Mouse (Mus musculus) hindbrain, embryonic 16.5 days (tissue): ENCODE measurements around the gene Fibp. TPM values are rescaled to one million over a fixed set of nuclear protein-coding genes. Genes with fewer than 3 reads are reported as not detected.

Source experiments
- ATAC-seq: fragments of 200-750 bp; cut with Nextera tagmentation; 2 replicates; pipeline ENCODE4 v1.8.0; 2017; ENCODE audit warnings: moderate TSS enrichment, moderate library complexity
- H3K27ac ChIP-seq: fragments of 300-500 bp; sonication (generic); 2 replicates; pipeline ENCODE4 v1.5.1; 2014; ENCODE audit warnings: low read depth, mild to moderate bottlenecking, control low read depth, low read length, moderate library complexity
- H3K27me3 ChIP-seq: fragments of 300-500 bp; sonication (generic); replicated peaks from 2 replicates; pipeline ENCODE4 v1.6.1; 2014; ENCODE audit warnings: low read length; ENCODE audit not compliant: control insufficient read depth, insufficient read depth
- H3K36me3 ChIP-seq: fragments of 300-500 bp; sonication (generic); 2 replicates; pipeline ENCODE4 v1.6.1; 2014; ENCODE audit warnings: mild to moderate bottlenecking, low read length, moderate library complexity, mixed read lengths; ENCODE audit not compliant: control insufficient read depth, insufficient read depth
- H3K4me1 ChIP-seq: fragments of 300-500 bp; sonication (generic); 2 replicates; pipeline ENCODE4 v1.6.1; 2014; ENCODE audit warnings: low read depth, low read length; ENCODE audit not compliant: control insufficient read depth, insufficient read depth
- H3K4me2 ChIP-seq: fragments of 300-500 bp; sonication (generic); 2 replicates; pipeline ENCODE4 v1.6.1; 2014; ENCODE audit warnings: mild to moderate bottlenecking, low read length, control low read depth, moderate library complexity
- H3K4me3 ChIP-seq: fragments of 300-500 bp; sonication (generic); 2 replicates; pipeline ENCODE4 v1.5.1; 2014; ENCODE audit warnings: mild to moderate bottlenecking, low read length, control low read depth, moderate library complexity
- H3K9ac ChIP-seq: fragments of 300-500 bp; sonication (generic); 2 replicates; pipeline ENCODE4 v1.6.1; 2014; ENCODE audit warnings: low read depth, mild to moderate bottlenecking, control low read depth, low read length, moderate library complexity
- H3K9me3 ChIP-seq: fragments of 300-500 bp; sonication (generic); 2 replicates; pipeline ENCODE4 v1.6.1; 2014; ENCODE audit warnings: mild to moderate bottlenecking, low read length, moderate library complexity; ENCODE audit not compliant: control insufficient read depth
- WGBS: fragments of 180-500 bp; shearing (Covaris S2); extraction: QIAGEN DNeasy Blood & Tissue Kit; methylation state at CpG from one replicate; pipeline ENCODE4 v1.1.7; 2014; 5-methylcytosine and 5-hydroxymethylcytosine counted together
- polyA plus RNA-seq: library from polyadenylated mRNA; unstranded; fragments of >200 nt; fragmentation: Nextera tagmentation; extraction: Ambion mirVana; gene quantifications from 2 replicates; pipeline ENCODE4 v1.2.1, GENCODE M21; 2015

Fibp gene
- 147 and 153 TPM in 2 replicates for polyA plus RNA-seq

- Histone ChIP-seq H3K9me3 (no peaks in the 10 kb centered on the region), H3K4me1 (peaks cover 39% of the 10 kb centered on the region), H3K27me3 (no peaks in the 10 kb centered on the region), H3K4me2 (peak within 1 kb of the TSS; percentile 94), H3K27ac (peak within 1 kb of the TSS; percentile 79), H3K4me3 (peak within 1 kb of the TSS; percentile 73), H3K9ac (peak within 1 kb of the TSS; percentile 82), H3K36me3 (peaks cover 15% of the 10 kb centered on the region)
- peak; percentile 66 for ATAC-seq
- under 1% methylated on average over 32 of the region's 32 CpGs for WGBS
These were observed at the start of gene Fibp for GRCm38 (mm10) chr19:5460465-5460911. Fibp (plus strand) TSS chr19:5460615.

GRCm38 (mm10) chr19:5410641-5411040, 49.8 kb upstream of the Fibp start:
- H3K9ac ChIP-seq: no peak overlapping the region
- 93% methylated on average over 5 of the region's 5 CpGs for WGBS
- no peak overlapping the region for H3K4me2 ChIP-seq
- H3K36me3 ChIP-seq: no peaks in the 10 kb centered on the region
- H3K27me3 ChIP-seq: no peaks in the 10 kb centered on the region
- no peak overlapping the region for H3K27ac ChIP-seq
- H3K4me1 ChIP-seq: peaks cover 13% of the 10 kb centered on the region
- no peak for ATAC-seq
- no peak overlapping the region for H3K4me3 ChIP-seq
- no peaks in the 10 kb centered on the region for H3K9me3 ChIP-seq

GRCm38 (mm10) chr19:5411961-5412360, 48.5 kb upstream of the Fibp start:
- Histone ChIP-seq H3K27me3 (no peaks in the 10 kb centered on the region), H3K4me3 (no peak overlapping the region), H3K9ac (no peak overlapping the region), H3K27ac (no peak overlapping the region), H3K4me1 (peaks cover 10% of the 10 kb centered on the region), H3K9me3 (no peaks in the 10 kb centered on the region), H3K36me3 (no peaks in the 10 kb centered on the region), H3K4me2 (no peak overlapping the region)
- no peak for ATAC-seq
- WGBS: 59% methylated on average over 5 of the region's 5 CpGs

- WGBS: 67% methylated on average over 4 of the region's 4 CpGs
- no peak for ATAC-seq
- Histone ChIP-seq H3K27ac (no peak overlapping the region), H3K9ac (no peak overlapping the region), H3K4me3 (no peak overlapping the region), H3K4me1 (no peaks in the 10 kb centered on the region), H3K36me3 (no peaks in the 10 kb centered on the region; the same call in 1 of the 2 replicates), H3K27me3 (no peaks in the 10 kb centered on the region), H3K4me2 (no peak overlapping the region), H3K9me3 (no peaks in the 10 kb centered on the region)
These were observed 46.6 kb upstream of the Fibp start for GRCm38 (mm10) chr19:5413840-5414239.

- Histone ChIP-seq H3K36me3 (no peaks in the 10 kb centered on the region; the same call in 1 of the 2 replicates), H3K4me1 (no peaks in the 10 kb centered on the region), H3K4me2 (no peak overlapping the region), H3K27ac (no peak overlapping the region), H3K27me3 (no peaks in the 10 kb centered on the region), H3K4me3 (no peak overlapping the region), H3K9me3 (no peaks in the 10 kb centered on the region), H3K9ac (no peak overlapping the region)
- WGBS: 65% methylated on average over 2 of the region's 2 CpGs
- no peak for ATAC-seq
These were observed 45.9 kb upstream of the Fibp start for GRCm38 (mm10) chr19:5414534-5414957.

- H3K4me2 ChIP-seq: no peak overlapping the region
- peaks cover 11% of the 10 kb centered on the region for H3K36me3 ChIP-seq
- WGBS: 97% methylated on average over 7 of the region's 8 CpGs
- no peaks in the 10 kb centered on the region for H3K9me3 ChIP-seq
- no peaks in the 10 kb centered on the region for H3K27me3 ChIP-seq
- H3K4me3 ChIP-seq: no peak overlapping the region
- H3K4me1 ChIP-seq: peaks cover 18% of the 10 kb centered on the region
- H3K27ac ChIP-seq: no peak overlapping the region
- no peak for ATAC-seq
- H3K9ac ChIP-seq: no peak overlapping the region
These were observed 41.5 kb upstream of the Fibp start for GRCm38 (mm10) chr19:5418750-5419466.

- Histone ChIP-seq H3K9me3 (no peaks in the 10 kb centered on the region), H3K4me1 (peaks cover 18% of the 10 kb centered on the region), H3K9ac (no peak overlapping the region), H3K4me2 (no peak overlapping the region), H3K27ac (no peak overlapping the region), H3K4me3 (no peak overlapping the region), H3K36me3 (peaks cover 11% of the 10 kb centered on the region), H3K27me3 (no peaks in the 10 kb centered on the region)
- WGBS: 94% methylated on average over 9 of the region's 9 CpGs
- no peak for ATAC-seq
These were observed 40.8 kb upstream of the Fibp start for GRCm38 (mm10) chr19:5419630-5420029.

- peaks cover 18% of the 10 kb centered on the region for H3K4me1 ChIP-seq
- no peak overlapping the region for H3K27ac ChIP-seq
- H3K9me3 ChIP-seq: no peaks in the 10 kb centered on the region
- H3K27me3 ChIP-seq: no peaks in the 10 kb centered on the region
- peaks cover 11% of the 10 kb centered on the region for H3K36me3 ChIP-seq
- no peak for ATAC-seq
- WGBS: 93% methylated on average over 6 of the region's 6 CpGs
- no peak overlapping the region for H3K9ac ChIP-seq
- H3K4me2 ChIP-seq: no peak overlapping the region
- no peak overlapping the region for H3K4me3 ChIP-seq
These were observed 39.8 kb upstream of the Fibp start for GRCm38 (mm10) chr19:5420579-5420978.

GRCm38 (mm10) chr19:5421784-5422183, 38.6 kb upstream of the Fibp start:
- Histone ChIP-seq H3K27me3 (no peaks in the 10 kb centered on the region), H3K9ac (no peak overlapping the region), H3K4me1 (peaks cover 28% of the 10 kb centered on the region), H3K36me3 (peaks cover 11% of the 10 kb centered on the region), H3K4me3 (no peak overlapping the region), H3K9me3 (no peaks in the 10 kb centered on the region), H3K27ac (no peak overlapping the region), H3K4me2 (no peak overlapping the region)
- no peak for ATAC-seq
- WGBS: 85% methylated on average over 5 of the region's 5 CpGs
